Mouse (Mus musculus): ENCODE measurements at regions not wholly inside any gene's neighbourhood (a gene's known extent, or its start where the extent isn't known, plus 50 kb on each side); places are given as distances from the start of the nearest gene placed in this dataset.

GRCm38 (mm10) chr6:7790040-7790439 lies 54.6 kb upstream of the C1galt1 start:
- WGBS = 18% methylated on average over 3 of the region's 3 CpGs
- no peak for ATAC-seq (ENCODE audit: borderline replicate concordance, extremely low read depth, low FRiP score, low TSS enrichment)
- Histone ChIP-seq H3K4me1 (peaks cover 8% of the 10 kb centered on the region; the same call in 1 of the 2 replicates), H3K9ac (no peak overlapping the region), H3K27ac (no peak overlapping the region), H3K4me2 (no peak overlapping the region), H3K9me3 (no peaks in the 10 kb centered on the region), H3K27me3 (no peaks in the 10 kb centered on the region), H3K36me3 (no peaks in the 10 kb centered on the region), H3K4me3 (no peak overlapping the region)

- H3K4me3 ChIP-seq = no peak overlapping the region
- peaks cover 8% of the 10 kb centered on the region; the same call in 1 of the 2 replicates for H3K4me1 ChIP-seq
- H3K27ac ChIP-seq = peak overlapping the region; percentile 62
- WGBS = 40% methylated on average over 3 of the region's 3 CpGs
- no peaks in the 10 kb centered on the region for H3K27me3 ChIP-seq
- no peak overlapping the region for H3K4me2 ChIP-seq
- H3K36me3 ChIP-seq = no peaks in the 10 kb centered on the region
- ATAC-seq (ENCODE audit: borderline replicate concordance, extremely low read depth, low FRiP score, low TSS enrichment) = no peak
- H3K9ac ChIP-seq = no peak overlapping the region
- no peaks in the 10 kb centered on the region for H3K9me3 ChIP-seq
Measured at GRCm38 (mm10) chr6:7789071-7789470, 55.6 kb upstream of the C1galt1 start.

GRCm38 (mm10) chr6:7785407-7785806 lies 59.2 kb upstream of the C1galt1 start:
- 44% methylated on average over 4 of the region's 4 CpGs for WGBS
- peak; percentile 23; the same call in 1 of the 2 replicates for ATAC-seq (ENCODE audit: borderline replicate concordance, extremely low read depth, low FRiP score, low TSS enrichment)
- peaks cover 8% of the 10 kb centered on the region; the same call in 1 of the 2 replicates for H3K4me1 ChIP-seq
- H3K27me3 ChIP-seq = no peaks in the 10 kb centered on the region
- H3K36me3 ChIP-seq = no peaks in the 10 kb centered on the region
- H3K4me3 ChIP-seq = no peak overlapping the region
- no peaks in the 10 kb centered on the region for H3K9me3 ChIP-seq
- H3K27ac ChIP-seq = peak overlapping the region; percentile 70
- no peak overlapping the region for H3K9ac ChIP-seq
- 0 out of 2 replicates have a peak overlapping the region, but pooled peaks have one; percentile 9 for H3K4me2 ChIP-seq

- H3K4me1 ChIP-seq = no peaks in the 10 kb centered on the region
- H3K9ac ChIP-seq = no peak overlapping the region
- 67% methylated on average over 1 of the region's 1 CpGs for WGBS
- H3K4me2 ChIP-seq = no peak overlapping the region
- ATAC-seq (ENCODE audit: borderline replicate concordance, extremely low read depth, low FRiP score, low TSS enrichment) = no peak
- no peaks in the 10 kb centered on the region for H3K27me3 ChIP-seq
- no peak overlapping the region for H3K4me3 ChIP-seq
- H3K9me3 ChIP-seq = no peaks in the 10 kb centered on the region
- H3K36me3 ChIP-seq = no peaks in the 10 kb centered on the region
- H3K27ac ChIP-seq = no peak overlapping the region
Measured at GRCm38 (mm10) chr6:7783059-7783458, 61.6 kb upstream of the C1galt1 start.

GRCm38 (mm10) chr6:7779959-7780358 lies 64.7 kb upstream of the C1galt1 start:
- no peak overlapping the region for H3K27ac ChIP-seq
- no peaks in the 10 kb centered on the region for H3K4me1 ChIP-seq
- H3K9ac ChIP-seq = no peak overlapping the region
- ATAC-seq (ENCODE audit: borderline replicate concordance, extremely low read depth, low FRiP score, low TSS enrichment) = no peak
- no peak overlapping the region for H3K4me2 ChIP-seq
- H3K4me3 ChIP-seq = no peak overlapping the region
- H3K27me3 ChIP-seq = no peaks in the 10 kb centered on the region
- H3K9me3 ChIP-seq = no peaks in the 10 kb centered on the region
- no peaks in the 10 kb centered on the region for H3K36me3 ChIP-seq
- WGBS = 81% methylated on average over 2 of the region's 2 CpGs

GRCm38 (mm10) chr6:7778642-7779404 lies 65.8 kb upstream of the C1galt1 start:
- H3K27ac ChIP-seq = no peak overlapping the region
- WGBS = 27% methylated on average over 7 of the region's 7 CpGs
- no peak overlapping the region for H3K4me3 ChIP-seq
- H3K9ac ChIP-seq = no peak overlapping the region
- no peaks in the 10 kb centered on the region for H3K36me3 ChIP-seq
- no peaks in the 10 kb centered on the region for H3K9me3 ChIP-seq
- no peak for ATAC-seq (ENCODE audit: borderline replicate concordance, extremely low read depth, low FRiP score, low TSS enrichment)
- no peaks in the 10 kb centered on the region for H3K27me3 ChIP-seq
- no peak overlapping the region for H3K4me2 ChIP-seq
- no peaks in the 10 kb centered on the region for H3K4me1 ChIP-seq

- no peaks in the 10 kb centered on the region for H3K36me3 ChIP-seq
- H3K4me3 ChIP-seq = no peak overlapping the region
- no peak overlapping the region for H3K9ac ChIP-seq
- no peaks in the 10 kb centered on the region for H3K4me1 ChIP-seq
- no peak overlapping the region for H3K27ac ChIP-seq
- H3K4me2 ChIP-seq = no peak overlapping the region
- H3K9me3 ChIP-seq = no peaks in the 10 kb centered on the region
- H3K27me3 ChIP-seq = no peaks in the 10 kb centered on the region
- no peak for ATAC-seq (ENCODE audit: borderline replicate concordance, extremely low read depth, low FRiP score, low TSS enrichment)
Measured at GRCm38 (mm10) chr6:7768421-7768820, 75.4 kb upstream of the Asns start.

GRCm38 (mm10) chr6:7767631-7768030 lies 74.6 kb upstream of the Asns start:
- H3K4me3 ChIP-seq = no peak overlapping the region
- 80% methylated on average over 4 of the region's 4 CpGs for WGBS
- H3K4me2 ChIP-seq = no peak overlapping the region
- H3K4me1 ChIP-seq = no peaks in the 10 kb centered on the region
- no peaks in the 10 kb centered on the region for H3K9me3 ChIP-seq
- no peaks in the 10 kb centered on the region for H3K36me3 ChIP-seq
- no peak overlapping the region for H3K9ac ChIP-seq
- no peak overlapping the region for H3K27ac ChIP-seq
- ATAC-seq (ENCODE audit: borderline replicate concordance, extremely low read depth, low FRiP score, low TSS enrichment) = no peak
- no peaks in the 10 kb centered on the region for H3K27me3 ChIP-seq

GRCm38 (mm10) chr6:7759385-7759784 lies 66.3 kb upstream of the Asns start:
- no peaks in the 10 kb centered on the region for H3K36me3 ChIP-seq
- no peaks in the 10 kb centered on the region for H3K27me3 ChIP-seq
- no peaks in the 10 kb centered on the region for H3K4me1 ChIP-seq
- WGBS = 62% methylated on average over 5 of the region's 5 CpGs
- no peak for ATAC-seq (ENCODE audit: borderline replicate concordance, extremely low read depth, low FRiP score, low TSS enrichment)
- no peak overlapping the region for H3K27ac ChIP-seq
- H3K4me3 ChIP-seq = no peak overlapping the region
- H3K9ac ChIP-seq = no peak overlapping the region
- H3K4me2 ChIP-seq = no peak overlapping the region
- no peaks in the 10 kb centered on the region for H3K9me3 ChIP-seq

GRCm38 (mm10) chr6:7753895-7754294 lies 60.8 kb upstream of the Asns start:
- H3K4me2 ChIP-seq = no peak overlapping the region
- no peaks in the 10 kb centered on the region for H3K36me3 ChIP-seq
- no peaks in the 10 kb centered on the region for H3K4me1 ChIP-seq
- no peaks in the 10 kb centered on the region for H3K27me3 ChIP-seq
- no peak overlapping the region for H3K27ac ChIP-seq
- no peak overlapping the region for H3K4me3 ChIP-seq
- WGBS = 78% methylated on average over 2 of the region's 2 CpGs
- H3K9ac ChIP-seq = no peak overlapping the region
- no peaks in the 10 kb centered on the region for H3K9me3 ChIP-seq
- no peak for ATAC-seq (ENCODE audit: borderline replicate concordance, extremely low read depth, low FRiP score, low TSS enrichment)

GRCm38 (mm10) chr6:7752885-7753611 lies 60.0 kb upstream of the Asns start:
- H3K27me3 ChIP-seq = no peaks in the 10 kb centered on the region
- H3K4me1 ChIP-seq = no peaks in the 10 kb centered on the region
- H3K4me2 ChIP-seq = no peak overlapping the region
- no peak overlapping the region for H3K9ac ChIP-seq
- no peak overlapping the region for H3K27ac ChIP-seq
- H3K36me3 ChIP-seq = no peaks in the 10 kb centered on the region
- H3K9me3 ChIP-seq = no peaks in the 10 kb centered on the region
- no peak overlapping the region for H3K4me3 ChIP-seq
- ATAC-seq (ENCODE audit: borderline replicate concordance, extremely low read depth, low FRiP score, low TSS enrichment) = no peak
- 35% methylated on average over 5 of the region's 5 CpGs for WGBS

GRCm38 (mm10) chr6:7748536-7748935 lies 55.5 kb upstream of the Asns start:
- H3K27me3 ChIP-seq = no peaks in the 10 kb centered on the region
- no peaks in the 10 kb centered on the region for H3K4me1 ChIP-seq
- no peaks in the 10 kb centered on the region for H3K36me3 ChIP-seq
- H3K9ac ChIP-seq = no peak overlapping the region
- no peaks in the 10 kb centered on the region for H3K9me3 ChIP-seq
- WGBS = 75% methylated on average over 3 of the region's 3 CpGs
- no peak overlapping the region for H3K27ac ChIP-seq
- no peak for ATAC-seq (ENCODE audit: borderline replicate concordance, extremely low read depth, low FRiP score, low TSS enrichment)
- H3K4me2 ChIP-seq = no peak overlapping the region
- H3K4me3 ChIP-seq = no peak overlapping the region

All from lung, embryonic 15.5 days (tissue).